ENCODE assay signal across 9 mouse cellular contexts in the genomic region with DNA sequence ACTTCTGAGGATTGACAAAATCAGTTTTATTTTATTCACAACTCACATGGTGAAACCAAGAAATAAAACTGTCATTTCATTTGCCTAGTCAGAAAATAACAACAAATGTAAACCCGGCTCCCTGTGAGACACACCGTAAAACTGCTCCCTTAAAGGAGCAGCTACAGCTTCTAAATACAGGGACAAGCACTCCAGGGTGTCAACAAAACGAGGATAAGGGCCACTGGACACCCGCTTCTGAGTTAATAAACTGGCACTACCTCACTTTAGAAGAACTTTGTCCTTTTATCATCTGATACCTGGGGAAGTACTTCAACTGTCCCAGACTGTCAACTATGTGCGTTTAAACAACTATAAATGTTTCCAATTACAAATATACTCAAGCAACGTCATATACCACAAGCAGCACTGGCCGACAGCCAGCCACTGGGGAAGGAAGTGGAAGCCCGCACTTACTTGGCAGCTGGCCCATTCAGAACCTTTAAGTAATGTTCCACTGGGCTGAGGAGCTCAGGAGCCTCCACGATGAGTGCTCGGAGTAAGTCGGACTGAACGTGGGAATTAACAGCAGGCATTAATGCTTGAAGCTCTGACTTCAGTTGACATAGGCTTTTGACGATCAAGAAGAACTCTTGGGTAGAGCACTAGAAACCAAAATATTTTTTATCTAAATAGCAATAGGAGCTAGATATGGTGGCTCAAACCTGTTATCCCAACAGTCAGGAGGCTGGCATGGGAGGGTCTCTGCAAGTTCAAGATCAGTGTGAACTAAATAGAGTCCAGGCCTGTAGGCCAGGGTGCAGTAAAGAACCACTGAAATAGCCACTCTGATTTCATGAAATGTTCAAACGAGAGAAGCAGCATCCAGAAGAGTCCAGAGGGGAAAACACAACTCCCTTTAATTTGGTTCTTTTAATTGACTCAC. TPM values are rescaled to one million over a fixed set of nuclear protein-coding genes. Genes with fewer than 3 reads are reported as not detected.
DNase-seq lines count a peak whose midpoint lies in the region; ATAC-seq lines count a peak whose summit lies in the region.
"Had no signal": no experiment of that assay in that cellular context is flagged by ENCODE, and none has a peak within 500 bp of the region (broad histone marks: within the 10 kb centered on the region; RNA-seq: fewer than 3 reads in every experiment).

No protein-coding gene starts in this region.

- no peaks in the 10 kb centered on the region for H3K27me3 ChIP-seq in heart, embryonic 12.5 days (replicated peaks)

- peak overlapping the region; percentile 13; the same call in 1 of the 2 replicates for H3K27ac ChIP-seq in heart, embryonic 12.5 days (ENCODE audit: poor library complexity, severe bottlenecking)
- H3K27ac ChIP-seq: liver, embryonic 14.5 days had no signal

- ATAC-seq in heart, embryonic 12.5 days (ENCODE audit: insufficient number of reproducible peaks, low FRiP score): peak; percentile 84

- H3K4me1 ChIP-seq in heart, embryonic 12.5 days (replicated peaks): peaks cover 11% of the 10 kb centered on the region

- no peak overlapping the region for H3K4me3 ChIP-seq in heart, embryonic 12.5 days

- WGBS in heart, embryonic 12.5 days: 40% methylated on average over 14 of the region's 14 CpGs

- H3K36me3 ChIP-seq in heart, embryonic 12.5 days: no peaks in the 10 kb centered on the region

- no peaks in the 10 kb centered on the region for H3K9me3 ChIP-seq in heart, embryonic 12.5 days (replicated peaks)

- no peak overlapping the region for H3K9ac ChIP-seq in heart, embryonic 12.5 days
- H3K9ac ChIP-seq: liver, embryonic 14.5 days had no signal

- DNase-seq in ovary, adult 18-20 months (ENCODE audit: low spot score): peak; percentile 4
- DNase-seq in ovary, postnatal 10 days (ENCODE audit: low spot score): no peak
- peak; percentile 66 for DNase-seq in adrenal gland, postnatal 25 days
- DNase-seq in kidney, postnatal 10 days: peak; percentile 90
- peak; percentile 85 to 90 for DNase-seq in lung, postnatal 4 days
- DNase-seq in urinary bladder, postnatal 25 days (ENCODE audit: low spot score): peak; percentile 27
- no peak for DNase-seq in B cell, adult 2 months

- peak overlapping the region; percentile 10; the same call in 1 of the 2 replicates for H3K4me2 ChIP-seq in heart, embryonic 12.5 days

RNA-seq across cellular contexts. Expression of a gene that starts 31.2 kb away (rescaled TPM):
- not detected in 2 replicates for total RNA-seq in adrenal gland, postnatal 25 days (2021)
- 0.56 and 0.78 TPM in 2 replicates for polyA plus RNA-seq in heart, embryonic 12.5 days (2016; fragmentation: Nextera tagmentation; extraction: Ambion mirVana)

Comparison
In these comparisons a context has a peak if more than half of its experiments do, and no peak if none do; other contexts are left out.
1. DNase-seq: peak in ovary, adult 18-20 months (single experiment), adrenal gland, postnatal 25 days (single experiment), kidney, postnatal 10 days (single experiment), lung, postnatal 4 days (2 of 2) and urinary bladder, postnatal 25 days (single experiment); none in ovary, postnatal 10 days (single experiment) and B cell, adult 2 months (0 of 2).